Comparison of ENCODE assay signal across 8 mouse cellular contexts in genomic region chr12:82168820-82169533, GRCm38 (mm10). TPM values are rescaled to one million over a fixed set of nuclear protein-coding genes. Genes with fewer than 3 reads are reported as not detected.
DNase-seq lines count a peak whose midpoint lies in the region; ATAC-seq lines count a peak whose summit lies in the region.

Gene Sipa1l1, plus strand, starts transcription at chr12:82169320.

- ATAC-seq in hindbrain, embryonic 15.5 days (ENCODE audit: low FRiP score, low read depth): peak; percentile 93

- H3K4me2 ChIP-seq in hindbrain, embryonic 15.5 days: peak within 1 kb of the TSS; percentile 97

- H3K27ac ChIP-seq in hindbrain, embryonic 15.5 days (replicated peaks): peak within 1 kb of the TSS; percentile 91

- H3K4me3 ChIP-seq in hindbrain, embryonic 15.5 days: peak within 1 kb of the TSS; percentile 86

- H3K4me1 ChIP-seq in hindbrain, embryonic 15.5 days (replicated peaks): peaks cover 35% of the 10 kb centered on the region

- peak within 1 kb of the TSS; percentile 89 for H3K9ac ChIP-seq in hindbrain, embryonic 15.5 days

- H3K27me3 ChIP-seq in hindbrain, embryonic 15.5 days: peaks cover 3% of the 10 kb centered on the region; the same call in 1 of the 2 replicates

- H3K36me3 ChIP-seq in hindbrain, embryonic 15.5 days: no peaks in the 10 kb centered on the region

- peak; percentile 99 for DNase-seq in R1 (ENCODE audit: low read depth, low spot score)
- DNase-seq in cerebellum, postnatal 25 days: peak; percentile 94 to 97
- DNase-seq in frontal cortex, postnatal 36 days (ENCODE audit: low spot score in 2 of 2): peak; percentile 94 to 95
- peak; percentile 92 for DNase-seq in left cerebral cortex, adult 11 months (ENCODE audit: low spot score)
- DNase-seq in lung, postnatal 4 days: peak; percentile 96 to 97
- peak; percentile 92 for DNase-seq in retina, postnatal 7 days (ENCODE audit: low read depth, low spot score)
- DNase-seq in urinary bladder, adult 2 months (ENCODE audit: low spot score): no peak

- under 1% methylated on average over 39 of the region's 43 CpGs for WGBS in hindbrain, embryonic 15.5 days

- no peaks in the 10 kb centered on the region for H3K9me3 ChIP-seq in hindbrain, embryonic 15.5 days

RNA-seq across cellular contexts. Expression of gene Sipa1l1, which starts in this region (rescaled TPM):
- 12.2 and 14.1 TPM in 2 replicates for polyA plus RNA-seq in hindbrain, embryonic 15.5 days (2015; fragmentation: Nextera tagmentation; extraction: Ambion mirVana)
- polyA plus RNA-seq in urinary bladder, adult 2 months (2012; rRNA removed): 17.5 and 21.7 TPM in 2 replicates
